Mouse (Mus musculus): ENCODE data around the gene Rbms2.

Rbms2 gene

DNA sequence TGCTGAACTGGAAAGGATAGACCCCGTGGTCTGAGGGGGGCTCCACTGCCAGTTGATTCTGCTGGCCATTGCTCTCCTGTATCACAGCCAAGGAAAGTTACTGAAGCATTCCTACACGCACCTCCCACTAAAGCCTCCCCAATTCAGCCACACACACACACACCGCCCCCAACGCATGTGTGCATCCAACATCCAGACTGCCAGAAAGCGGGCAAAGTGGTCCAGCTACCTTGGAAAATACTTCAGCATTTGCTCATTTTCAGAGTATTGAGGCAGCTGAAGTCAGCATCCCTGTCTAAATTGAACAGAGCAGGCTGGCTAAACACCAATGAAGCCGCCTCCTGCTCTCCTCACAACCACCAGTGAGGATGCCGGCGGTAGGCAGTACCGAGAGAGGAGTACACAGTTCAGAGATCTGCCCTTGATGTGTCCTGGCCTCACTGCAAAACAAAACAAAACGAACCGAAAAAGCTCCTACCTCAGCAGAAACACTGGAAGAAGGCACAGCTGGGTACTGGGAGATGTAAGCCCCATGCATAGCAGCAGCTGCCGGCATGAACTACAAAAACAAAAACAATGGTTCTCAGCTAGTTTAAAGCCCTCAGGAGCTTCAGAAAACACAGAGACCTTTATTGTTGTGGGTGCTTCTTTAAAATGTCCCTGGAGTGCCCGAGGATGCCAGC is 46.3 kb downstream of the Rbms2 start:
- no peak for DNase-seq

DNA sequence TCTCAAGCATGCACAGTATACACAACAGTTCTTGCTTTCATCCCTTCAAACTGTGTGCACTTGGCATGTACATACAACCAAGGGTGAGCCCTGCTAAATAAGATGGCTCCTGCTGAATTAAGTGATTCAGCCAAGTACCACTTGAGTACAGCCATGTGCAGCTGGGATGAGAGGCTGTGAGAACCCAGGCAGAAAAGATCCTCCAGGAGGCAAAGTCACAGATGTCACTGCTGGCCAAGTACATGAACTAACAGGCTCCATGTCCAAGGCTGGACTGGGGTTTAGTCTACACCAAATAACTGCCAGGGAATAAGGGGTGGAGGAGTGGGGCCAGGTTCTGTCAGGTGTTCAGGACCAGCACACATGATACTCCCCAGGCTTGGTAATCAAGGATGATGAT is 48.3 kb downstream of the Rbms2 start:
- no peak for DNase-seq

DNA sequence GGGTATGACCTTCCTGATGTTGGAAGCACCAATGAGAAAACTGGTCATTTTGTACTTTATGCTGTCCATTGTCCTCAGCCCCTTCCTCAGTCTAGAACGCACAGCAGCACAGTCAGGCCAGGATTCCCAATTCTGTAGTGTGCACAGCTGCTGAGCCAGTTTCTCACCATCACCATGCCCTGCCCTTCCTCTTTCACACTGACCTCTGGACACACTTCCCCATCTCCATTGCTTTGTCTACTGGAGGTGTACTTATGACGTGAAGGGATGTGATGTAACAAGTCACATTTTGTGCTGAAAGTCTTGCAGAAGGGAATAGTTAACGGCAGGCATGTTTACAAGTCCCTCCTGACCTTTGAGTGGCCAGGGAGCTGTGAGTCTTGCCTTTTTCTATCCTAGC is 48.8 kb downstream of the Rbms2 start:
- DNase-seq: no peak

DNA sequence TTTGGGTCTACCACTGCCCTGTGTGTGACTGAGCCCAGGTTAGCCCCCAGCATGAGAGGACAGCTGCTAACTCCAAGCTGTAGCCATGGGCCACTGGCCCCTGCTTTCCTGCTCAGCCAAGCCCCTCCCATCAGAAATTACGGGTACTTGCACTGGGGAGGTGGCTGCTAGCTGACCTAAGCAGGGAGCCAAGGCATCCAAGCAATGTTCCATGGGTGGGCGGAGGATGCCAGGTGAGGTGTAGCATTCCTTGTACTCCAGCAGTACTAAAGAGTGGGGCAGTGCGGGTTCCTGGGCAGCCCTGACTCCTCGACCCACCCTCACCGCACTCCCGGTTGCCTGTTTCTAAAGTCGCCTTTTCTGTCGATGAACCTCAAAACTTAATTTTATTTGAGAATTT is 52.0 kb downstream of the Rbms2 start:
- DNase-seq: no peak

GRCm38 (mm10) chr10:128127497-128127896 is 52.6 kb downstream of the Rbms2 start:
- DNase-seq: no peak

DNA sequence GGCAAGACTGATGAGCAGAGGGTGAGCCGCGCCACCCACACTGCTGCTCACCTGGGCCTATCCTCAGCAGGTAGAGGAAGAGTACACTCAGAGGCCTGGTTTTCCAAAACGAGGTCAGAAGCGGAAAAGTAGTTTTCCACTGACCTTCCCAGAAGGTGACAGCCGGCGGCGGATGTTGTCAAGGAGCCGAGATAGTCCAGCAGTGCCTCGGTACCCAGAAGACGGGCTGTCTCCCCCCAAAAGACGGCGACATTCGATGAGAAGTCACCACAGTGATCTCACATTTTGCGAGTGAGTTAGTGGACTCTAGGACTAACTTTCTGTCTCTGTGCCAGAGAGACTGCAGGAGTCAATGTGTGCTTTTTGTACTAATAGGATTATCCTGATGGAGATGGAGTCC is 54.1 kb downstream of the Rbms2 start:
- no peak for DNase-seq

DNA sequence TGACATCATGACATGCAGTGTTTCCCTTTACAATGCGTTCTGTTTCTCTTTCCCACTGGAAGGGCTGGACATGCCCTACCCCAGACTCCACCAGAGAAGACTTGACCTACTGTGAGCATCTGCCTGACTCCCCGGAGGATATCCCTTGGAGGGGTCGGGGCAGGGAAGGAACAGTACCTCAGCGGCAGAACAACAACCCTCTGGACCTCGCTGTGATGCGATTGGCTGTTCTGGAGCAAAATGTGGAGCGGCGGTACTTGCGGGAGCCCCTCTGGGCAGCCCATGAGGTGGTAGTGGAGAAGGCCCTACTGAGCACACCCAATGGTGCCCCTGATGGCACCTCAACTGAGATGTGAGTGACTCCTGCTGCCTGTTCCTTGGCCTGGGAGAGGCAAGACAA is 55.3 kb downstream of the Rbms2 start:
- DNase-seq: no peak

- DNase-seq: no peak
These were observed 56.3 kb downstream of the Rbms2 start for GRCm38 (mm10) chr10:128123833-128124232.

DNA sequence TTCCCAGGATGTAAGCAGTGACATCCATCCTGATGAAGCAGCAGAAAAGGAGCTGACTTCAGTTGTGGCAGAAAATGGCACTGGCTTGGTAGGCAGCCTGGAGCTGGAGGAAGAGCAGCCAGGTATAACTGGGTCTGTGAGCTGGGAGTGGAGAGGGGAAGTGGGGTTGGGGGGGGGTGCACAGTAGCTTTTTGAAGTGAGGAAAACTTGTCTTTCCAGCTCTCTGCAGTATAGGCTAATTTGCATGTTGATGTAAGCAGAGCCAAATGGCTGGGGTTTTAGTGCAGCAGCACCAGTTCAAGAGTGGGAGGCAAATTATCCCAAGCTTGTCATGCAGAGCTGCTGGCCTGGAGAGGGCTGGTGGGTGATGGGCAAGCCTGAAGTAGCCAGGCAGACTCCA is 68.9 kb downstream of the Rbms2 start:
- no peak for DNase-seq

DNA sequence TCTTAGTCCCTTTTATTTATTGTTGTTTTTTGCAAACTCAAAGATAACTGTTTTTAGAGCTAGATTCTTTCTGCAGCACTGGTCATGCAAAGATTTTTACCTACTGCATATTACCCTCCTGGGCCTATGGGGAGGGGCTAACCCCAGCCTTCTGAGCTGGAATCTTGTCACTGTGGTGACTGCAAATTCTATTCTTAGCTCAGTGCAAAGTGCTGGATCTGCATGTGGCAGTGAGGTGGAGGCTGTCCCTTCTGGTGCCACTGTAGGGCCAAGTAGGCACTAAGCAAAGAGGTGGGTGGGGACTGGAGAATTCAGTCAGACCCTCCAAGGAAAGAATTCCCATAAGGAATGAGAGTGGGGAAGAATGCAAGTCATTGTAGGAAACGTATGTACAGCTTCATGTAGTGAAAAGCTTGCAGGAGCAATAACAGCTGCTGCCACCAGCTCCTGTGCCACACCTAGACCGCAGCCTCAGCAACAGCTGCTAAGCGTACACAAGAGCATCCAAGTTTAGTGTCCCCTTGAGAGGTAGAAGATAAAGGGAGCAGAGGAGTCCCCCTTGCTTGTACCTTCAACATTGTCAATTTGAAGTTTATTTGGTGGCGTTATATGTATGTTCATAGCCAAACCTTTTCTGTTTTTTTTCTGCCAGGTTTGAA is 69.9 kb downstream of the Rbms2 start:
- DNase-seq: no peak

DNA sequence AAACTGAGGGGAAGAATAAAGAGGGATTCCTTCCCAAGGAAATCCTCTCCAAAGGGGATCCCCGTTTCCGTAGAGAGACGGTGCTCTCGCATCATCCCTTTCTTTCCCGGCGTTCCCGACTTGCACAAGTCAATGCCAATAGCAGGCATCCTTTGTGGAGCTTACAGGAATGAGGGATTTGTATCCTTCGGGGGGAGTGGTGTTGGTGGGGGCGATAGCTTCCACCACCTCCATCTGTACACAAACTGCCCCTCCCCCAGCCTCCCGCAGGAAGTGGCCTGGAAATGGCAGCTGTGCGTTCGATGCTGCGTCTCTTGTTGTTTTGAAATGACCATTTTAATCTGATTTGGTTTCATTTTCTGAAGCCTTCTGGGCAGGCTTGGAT is 82.5 kb downstream of the Rbms2 start:
- peak; percentile 65 to 67 for DNase-seq

GRCm38 (mm10) chr10:128096693-128097586 is 83.2 kb downstream of the Rbms2 start:
- peak; percentile 86 to 91 for DNase-seq

DNA sequence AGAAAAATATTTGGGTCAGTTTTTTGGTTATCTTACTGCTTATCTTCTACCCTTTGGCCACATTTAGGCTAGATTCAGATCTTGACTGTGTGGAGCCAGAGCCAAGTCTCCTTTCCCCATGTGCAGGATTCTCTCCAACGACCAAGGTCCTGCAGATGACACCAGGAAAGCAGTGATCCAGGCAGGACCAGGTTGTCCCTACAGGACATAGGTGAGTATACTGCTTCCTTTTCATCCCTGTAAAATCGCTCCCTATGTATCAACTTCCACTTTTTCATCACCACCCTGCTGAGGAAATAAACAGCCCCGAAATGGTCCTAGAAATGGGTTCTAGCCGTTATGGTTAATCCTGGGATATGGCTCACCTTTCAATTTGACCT is 83.8 kb downstream of the Rbms2 start:
- no peak for DNase-seq

- DNase-seq: no peak
These were observed 85.0 kb downstream of the Rbms2 start for GRCm38 (mm10) chr10:128095003-128095636.

GRCm38 (mm10) chr10:128094340-128094968 is 85.6 kb downstream of the Rbms2 start:
- peak; percentile 75 to 82 for DNase-seq

- peak; percentile 58 to 59 for DNase-seq
These were observed 86.4 kb downstream of the Rbms2 start for GRCm38 (mm10) chr10:128093496-128094294.

- DNase-seq: peak; percentile 79 to 81
These were observed 87.3 kb downstream of the Rbms2 start for GRCm38 (mm10) chr10:128092506-128093495.

DNA sequence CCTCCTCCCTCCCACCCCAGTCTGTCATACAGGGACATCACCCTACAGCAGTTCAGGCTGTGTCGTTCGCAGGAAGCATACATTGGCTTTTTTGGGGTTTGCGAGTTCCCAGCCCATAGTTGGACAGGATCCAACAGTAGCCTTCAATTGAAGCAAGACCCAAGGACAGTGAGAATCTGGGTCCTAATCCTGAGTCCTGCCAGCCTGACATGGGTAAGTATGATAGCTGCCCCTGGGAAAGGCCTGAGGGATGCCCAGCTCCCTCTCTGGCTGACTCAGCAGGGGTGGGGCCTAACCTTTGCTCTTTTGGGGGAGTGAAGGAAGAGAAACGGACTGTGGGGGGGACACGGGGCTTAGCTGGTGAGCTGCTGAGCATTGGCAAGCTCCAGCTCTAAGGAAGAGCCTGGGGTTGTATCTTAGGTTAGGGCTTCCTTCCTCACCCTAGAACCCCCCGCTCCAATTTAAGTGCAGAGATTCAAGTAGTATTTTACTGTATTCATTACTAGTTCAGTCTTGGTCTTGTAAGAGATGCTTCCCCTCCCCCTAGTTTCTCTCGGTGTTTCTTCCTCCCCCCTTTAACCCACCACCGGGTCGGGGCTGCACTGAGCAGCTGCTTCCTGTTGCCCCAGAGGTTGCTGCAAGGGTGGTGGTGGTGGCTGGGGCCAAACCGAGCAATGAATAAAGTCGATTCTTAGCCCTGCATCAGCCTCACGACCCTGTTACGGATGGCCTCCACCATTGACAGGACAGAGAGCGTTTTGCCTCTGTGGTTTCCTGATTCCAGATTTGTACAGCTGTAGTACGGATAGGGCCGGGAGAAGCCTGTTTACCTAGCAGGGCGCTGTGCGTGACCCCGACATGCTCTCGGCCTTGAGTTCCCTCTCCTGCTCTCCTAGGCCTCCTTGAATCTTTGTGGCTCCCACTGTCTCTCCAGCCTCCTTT is 88.3 kb downstream of the Rbms2 start, which contains the start of gene Baz2a:
Baz2a (plus strand) TSS at position 14 of the 942 bp plus-strand sequence.
- DNase-seq: peak; percentile 58 to 61

All from cerebellum, adult 18-20 months (tissue).